Mouse (Mus musculus) thymus, postnatal 4 days (tissue): ENCODE data around the gene Fgfr2.

Source experiments
- DNase-seq: peaks from one replicate; pipeline ENCODE4 v3.0.0; 2021

The Fgfr2 gene

DNA sequence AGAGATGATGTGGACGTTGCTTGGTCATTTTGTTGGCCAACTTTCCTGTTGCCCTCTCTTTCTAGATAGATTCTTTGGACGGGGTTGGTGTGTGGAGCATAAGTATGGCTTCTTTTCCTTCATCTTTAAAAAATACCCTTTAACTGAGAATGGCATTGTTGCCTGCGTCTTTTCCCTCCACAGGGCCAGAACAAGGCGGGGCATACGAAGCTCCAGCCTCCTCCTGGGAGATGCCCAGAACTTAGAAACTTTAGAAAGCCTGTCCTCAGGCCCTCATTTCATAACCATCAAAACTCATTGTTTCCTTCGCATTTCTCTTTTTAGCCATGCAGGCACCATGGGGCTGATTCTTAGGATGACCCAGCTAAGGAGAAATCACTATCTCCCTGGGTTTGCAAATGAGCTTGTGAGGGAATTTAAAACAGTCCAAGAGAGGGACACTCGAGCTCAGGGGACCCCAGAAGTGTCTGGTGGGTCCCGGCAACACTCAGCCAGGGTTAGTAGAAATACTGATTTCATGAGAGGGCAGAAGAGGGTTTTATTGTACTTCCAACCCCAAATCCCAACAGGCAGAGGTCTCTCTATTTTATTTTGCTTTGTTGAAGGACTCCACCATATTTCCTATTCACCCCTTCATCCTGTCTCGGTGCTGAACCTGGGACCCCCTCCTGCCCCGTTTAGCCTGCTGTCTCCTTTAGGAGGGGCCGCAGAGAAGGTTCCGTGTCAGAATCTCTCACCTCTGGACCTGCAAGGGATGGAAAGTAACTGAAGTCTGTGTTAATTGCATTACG lies 2754.9 kb downstream of the Fgfr2 start:
- DNase-seq = no peak

DNA sequence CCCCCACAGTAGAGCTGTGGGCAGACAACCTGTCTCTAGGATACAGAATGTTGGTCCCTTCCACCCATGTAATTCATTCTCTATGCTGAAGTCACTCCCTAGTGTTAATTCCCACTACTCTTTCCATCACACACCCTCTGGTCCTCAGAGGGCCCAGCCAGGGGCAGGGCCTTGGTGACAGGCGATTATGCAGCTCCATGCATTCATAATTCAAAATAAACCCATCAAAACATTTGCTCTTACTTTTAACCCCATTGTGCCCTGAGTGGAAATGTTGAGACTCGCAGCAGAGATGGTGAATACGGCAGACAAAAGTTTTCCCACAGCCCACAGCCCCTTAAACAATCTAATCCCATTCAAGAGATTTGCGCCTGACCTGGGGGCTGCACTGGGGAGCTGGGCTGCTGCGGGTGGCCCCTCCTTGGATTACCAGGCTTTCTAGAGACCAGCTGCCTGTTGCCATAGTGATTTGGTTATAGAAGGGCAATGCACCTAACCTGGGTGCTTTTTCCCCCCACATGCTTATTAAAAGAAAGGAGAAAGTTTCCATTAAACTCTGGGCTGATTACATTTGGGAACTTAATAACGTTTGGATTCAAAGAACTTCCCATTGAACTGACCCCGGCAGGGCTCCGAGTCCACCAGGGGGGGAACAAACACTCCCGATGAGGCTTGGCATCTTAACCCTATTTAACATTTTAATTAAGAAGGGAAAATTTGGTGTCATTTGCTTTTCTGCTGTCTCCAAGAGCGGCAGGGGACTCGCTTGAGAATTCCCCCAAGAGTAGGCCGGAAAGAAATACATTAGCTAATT lies 2755.7 kb downstream of the Fgfr2 start:
- DNase-seq = no peak

DNA sequence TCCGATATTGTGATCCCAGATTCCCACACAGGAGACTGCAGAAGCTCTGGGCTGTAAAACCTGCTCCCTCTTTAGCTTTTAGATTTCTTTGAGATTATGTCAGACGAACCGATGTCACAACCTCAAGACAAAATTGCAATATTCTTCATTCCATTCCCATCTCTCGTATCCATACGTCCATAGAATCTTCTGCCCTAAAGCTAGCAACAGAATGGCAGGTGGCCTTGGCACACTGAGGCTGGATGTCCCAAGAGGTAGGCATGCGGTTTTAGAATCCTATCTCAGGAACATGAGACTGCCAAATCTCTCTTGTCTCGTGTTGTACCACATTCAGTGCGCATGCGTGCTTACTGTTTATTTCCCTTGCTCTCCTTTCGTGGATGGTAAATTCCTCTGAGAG lies 2757.4 kb downstream of the Fgfr2 start:
- DNase-seq = no peak

- DNase-seq = no peak
Measured at GRCm38 (mm10) chr7:130340412-130341152, 2782.6 kb downstream of the Fgfr2 start.

DNA sequence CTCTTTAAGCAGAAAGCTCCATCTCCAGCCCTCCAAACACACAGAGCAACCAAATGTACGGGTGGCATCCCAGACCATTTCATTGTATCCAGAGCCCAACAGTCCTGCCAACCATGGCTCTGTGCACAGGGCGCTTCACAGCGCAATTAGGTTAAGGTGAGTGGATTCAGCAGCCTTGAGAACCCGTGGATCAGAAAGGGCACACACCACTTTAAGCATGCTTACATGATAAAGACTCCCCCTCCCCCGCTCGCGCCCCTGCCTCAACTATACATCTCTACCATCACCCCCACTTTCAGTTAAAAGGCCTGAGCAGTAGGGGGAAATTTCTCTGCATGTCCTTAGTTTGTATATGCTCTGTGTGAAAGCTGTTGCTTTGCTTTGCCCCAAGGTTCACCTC lies 2785.5 kb downstream of the Fgfr2 start:
- no peak for DNase-seq

DNA sequence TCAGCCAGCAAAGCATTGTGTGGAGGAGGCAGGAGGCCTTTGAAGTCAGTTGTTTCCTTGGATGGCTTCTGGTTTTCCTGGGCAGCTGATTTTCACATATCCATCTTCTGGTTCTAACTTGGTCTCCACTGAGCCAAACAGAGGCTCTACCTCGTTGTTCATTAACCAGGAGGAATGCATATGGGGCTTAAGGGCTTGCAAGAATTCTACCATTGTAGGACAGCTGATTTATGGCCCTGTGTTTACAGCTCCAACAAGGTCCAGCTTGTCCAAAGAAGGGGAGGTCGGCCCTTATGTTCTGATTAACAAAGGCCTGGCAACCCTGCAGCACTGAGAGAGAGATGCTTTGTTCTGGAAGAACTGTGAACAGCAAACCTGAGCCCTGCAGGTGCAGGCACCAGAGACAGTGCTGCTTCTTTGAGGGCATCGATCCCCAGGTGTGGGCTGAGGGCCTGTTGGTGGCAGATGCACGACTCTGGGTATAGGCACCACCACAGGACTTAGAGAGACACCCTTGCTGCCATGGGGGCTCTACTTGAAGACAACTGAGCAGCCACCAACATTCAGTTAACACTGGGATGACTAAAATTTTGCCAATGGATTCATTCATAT lies 2787.6 kb downstream of the Fgfr2 start:
- DNase-seq = no peak

- no peak for DNase-seq
Measured at GRCm38 (mm10) chr7:130332515-130333220, 2790.5 kb downstream of the Fgfr2 start.

GRCm38 (mm10) chr7:130327603-130328365 lies 2795.4 kb downstream of the Fgfr2 start:
- DNase-seq = no peak

GRCm38 (mm10) chr7:130325983-130326433 lies 2797.1 kb downstream of the Fgfr2 start:
- DNase-seq = no peak

DNA sequence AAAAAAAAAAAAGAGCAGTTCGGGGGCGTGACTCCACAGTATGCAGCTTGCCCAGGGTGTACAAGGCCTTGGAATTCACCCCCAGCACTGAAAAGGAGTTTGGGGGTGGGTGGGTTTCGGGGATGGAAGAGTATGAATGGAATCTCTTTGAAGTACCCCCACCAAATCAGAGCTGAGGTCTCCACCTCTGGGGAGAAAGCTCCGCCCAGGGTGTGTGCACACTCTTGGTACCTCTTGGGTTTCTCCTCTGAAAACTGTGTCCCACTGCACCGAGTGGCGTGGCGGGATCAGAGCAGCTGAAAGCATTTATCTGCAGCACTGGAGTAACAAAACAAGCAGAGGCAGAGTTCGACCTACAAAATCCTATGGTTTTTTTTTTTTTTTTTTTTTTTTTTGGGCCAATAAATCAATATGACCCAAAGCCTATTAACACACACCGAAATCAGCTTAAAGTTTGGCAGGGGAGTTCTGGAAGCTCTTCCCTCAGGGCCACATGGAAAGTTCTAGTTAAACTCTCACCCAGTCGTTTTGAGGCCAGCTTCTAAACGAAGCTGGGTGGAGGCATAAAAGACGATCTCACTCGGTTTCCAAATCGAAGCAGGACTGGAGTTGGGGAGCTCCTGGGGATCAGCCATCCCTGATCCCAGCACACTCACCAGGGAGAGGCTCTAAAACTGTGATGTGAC lies 2798.3 kb downstream of the Fgfr2 start:
- no peak for DNase-seq

GRCm38 (mm10) chr7:130323766-130324165 lies 2799.4 kb downstream of the Fgfr2 start:
- no peak for DNase-seq

DNA sequence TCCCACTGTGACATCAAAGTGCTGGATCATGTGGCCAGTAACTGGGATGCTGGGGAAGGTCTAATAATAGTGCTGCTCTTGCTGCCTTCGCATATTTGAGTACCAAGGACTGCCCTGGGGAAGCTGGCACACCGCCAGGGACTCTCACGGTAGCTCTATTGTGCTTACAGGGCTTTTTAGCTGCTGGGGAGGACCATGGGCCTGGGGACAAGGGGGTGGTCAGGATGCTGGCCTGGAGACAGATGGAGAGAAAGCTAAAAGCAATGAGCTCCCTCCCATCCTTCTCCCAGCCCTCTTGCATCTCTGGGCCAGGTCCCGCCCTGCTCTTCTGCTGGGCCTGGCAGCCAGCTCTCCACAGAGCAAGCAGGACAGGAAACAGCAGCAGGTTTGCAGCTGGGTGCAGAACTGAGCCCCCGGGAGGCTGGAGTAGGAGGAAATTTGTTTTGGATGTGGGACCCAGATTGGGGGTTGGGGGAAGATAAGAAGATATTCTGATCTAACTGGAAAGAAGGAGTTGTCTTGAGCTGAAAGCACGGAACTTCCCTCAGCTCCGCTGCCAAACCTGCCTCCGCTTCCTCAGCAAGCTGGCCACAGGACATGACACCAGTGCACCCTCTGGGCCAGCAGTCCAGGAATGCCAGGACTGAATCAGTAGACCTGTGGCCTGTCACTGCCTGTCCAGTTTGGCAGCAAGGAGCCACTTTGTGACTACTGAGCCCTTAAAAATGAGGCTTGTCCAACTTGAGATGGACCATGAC lies 2803.2 kb downstream of the Fgfr2 start:
- peak; percentile 11 for DNase-seq

- no peak for DNase-seq
Measured at GRCm38 (mm10) chr7:130316294-130316693, 2806.9 kb downstream of the Fgfr2 start.

- DNase-seq = no peak
Measured at GRCm38 (mm10) chr7:130315221-130315620, 2807.9 kb downstream of the Fgfr2 start.

DNA sequence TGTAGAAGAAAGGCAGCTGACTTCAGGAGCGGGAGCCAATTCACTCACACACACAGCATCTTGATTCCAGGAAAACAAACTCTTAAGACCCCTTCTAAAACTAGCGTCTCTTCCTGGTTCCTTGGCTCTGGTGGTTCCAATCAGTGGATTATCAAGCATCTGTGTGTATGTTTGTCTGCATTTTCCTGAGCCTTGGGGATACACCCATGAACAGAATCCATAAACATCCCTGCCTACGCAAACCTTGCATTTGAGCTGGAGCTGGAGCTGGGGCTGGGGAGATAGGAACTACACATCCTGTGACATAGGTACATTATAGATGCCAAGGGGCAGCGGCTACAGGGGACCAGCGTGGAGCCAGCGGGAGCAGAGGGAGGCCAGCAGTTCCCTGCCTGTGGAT lies 2808.5 kb downstream of the Fgfr2 start:
- no peak for DNase-seq

DNA sequence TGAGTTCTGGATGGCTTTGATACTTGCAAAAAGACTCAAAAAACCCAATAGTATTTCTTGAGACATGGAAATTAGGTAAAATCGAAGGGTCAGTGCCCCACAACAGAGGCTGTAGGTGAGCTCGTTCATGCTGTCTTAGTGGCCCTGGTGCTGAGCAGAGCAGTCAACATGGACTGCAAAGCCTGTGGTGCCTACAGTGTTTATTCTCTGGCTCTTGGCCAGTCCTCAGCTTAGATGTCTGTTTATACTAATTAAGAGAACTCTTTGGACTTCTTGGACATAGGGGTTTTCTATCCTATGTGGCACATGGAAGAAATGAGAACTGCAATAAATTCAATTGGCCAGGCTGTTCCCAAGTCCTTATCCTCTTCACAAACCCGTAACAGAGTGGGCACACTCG lies 2811.8 kb downstream of the Fgfr2 start:
- no peak for DNase-seq

DNA sequence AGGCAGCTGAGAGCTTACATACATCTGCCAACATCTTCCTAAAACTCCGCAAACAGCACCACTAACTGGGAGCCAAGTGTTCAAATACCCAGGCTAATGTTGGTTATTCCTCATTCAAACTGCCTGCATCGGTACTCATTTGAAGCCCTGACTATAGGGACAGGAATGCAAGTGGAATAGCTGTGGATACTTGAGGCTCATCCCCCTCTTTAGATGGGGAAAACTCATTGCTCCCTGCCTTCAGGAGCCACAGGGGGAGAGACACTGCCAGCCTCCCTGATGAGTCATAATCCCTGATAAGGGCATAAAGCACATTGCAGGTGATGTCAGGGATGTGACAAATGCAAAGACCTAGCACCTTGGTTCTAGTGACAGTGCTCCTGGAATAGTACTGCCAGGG lies 2814.0 kb downstream of the Fgfr2 start:
- no peak for DNase-seq

GRCm38 (mm10) chr7:130307036-130307435 lies 2816.1 kb downstream of the Fgfr2 start:
- DNase-seq = no peak

DNA sequence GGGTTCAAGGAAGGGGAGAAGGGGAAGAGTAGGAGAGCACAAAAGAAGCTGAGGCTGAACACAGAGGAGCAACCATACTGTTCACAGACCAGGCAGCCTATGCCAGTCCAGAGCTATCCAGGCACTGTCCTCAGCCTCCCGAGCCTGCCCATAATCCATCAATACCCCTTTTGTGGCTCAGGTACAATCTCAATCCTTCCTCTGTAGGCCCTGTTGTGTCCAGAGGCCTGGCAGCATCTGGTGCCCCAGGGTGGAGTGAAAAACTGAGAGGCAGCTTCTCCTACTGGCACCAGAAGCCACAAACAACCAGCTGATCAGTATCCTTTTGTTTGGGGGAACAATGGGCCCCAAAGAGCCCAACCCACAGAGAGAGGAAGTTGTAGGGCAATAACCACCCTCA lies 2818.5 kb downstream of the Fgfr2 start:
- DNase-seq = no peak

GRCm38 (mm10) chr7:130303464-130303863 lies 2819.7 kb downstream of the Fgfr2 start:
- no peak for DNase-seq
